Mouse (Mus musculus) gastrocnemius, postnatal 14 days (tissue): ENCODE results near the gene Wsb2. TPM values are rescaled to one million over a fixed set of nuclear protein-coding genes. Genes with fewer than 3 reads are reported as not detected.

Source experiments
- total RNA-seq, 2 experiments: library from RNA; stranded (reverse); gene quantifications; 2 replicates each; pipeline ENCODE4 v1.2.3; 2021

Wsb2 gene
- total RNA-seq, 2 experiments from 2014 or later: 70.6 to 76.4 TPM

Other genes with a start within 250 kb of the Wsb2 start
- 10 to 100 TPM; 40.5 to 44.4 TPM for gene Suds3, start 241.2 kb upstream of the Wsb2 start, total RNA-seq
- gene Taok3, start 237.2 kb upstream of the Wsb2 start, total RNA-seq: 1 to 10 TPM; 5.6 to 6.4 TPM
- gene Pebp1, start 69.7 kb upstream of the Wsb2 start, total RNA-seq: 100 to 1,000 TPM; 293 to 295 TPM
- 1 to 10 TPM; 6.0 to 8.8 TPM for gene Vsig10, start 38.2 kb upstream of the Wsb2 start, total RNA-seq
- 1 to 10 TPM; 2.8 to 4.3 TPM for gene Rfc5, start 31.7 kb downstream of the Wsb2 start, total RNA-seq
- under 1 TPM; 0.04 to 0.08 TPM for gene Ksr2, start 56.7 kb downstream of the Wsb2 start, total RNA-seq